Mouse (Mus musculus) gastrocnemius, postnatal 10 days (tissue): ENCODE results near the gene Dcps. TPM values are rescaled to one million over a fixed set of nuclear protein-coding genes. Genes with fewer than 3 reads are reported as not detected.
A peak's percentile ranks its signal among the peaks of the same experiment; 100 is the strongest.
"Not testable (repeated sequence)": the region's sequence is repeated elsewhere in the genome, so short reads cannot be mapped to it uniquely, and the experiment has no call there.

ENCODE experiments used
- DNase-seq: peaks from one replicate; pipeline ENCODE4 v3.0.0; 2021; ENCODE audit warnings: mixed read lengths
- total RNA-seq, 2 experiments: library from RNA; stranded (reverse); gene quantifications; 2 replicates each; pipeline ENCODE4 v1.2.3; 2021

Dcps gene
- total RNA-seq, 2 experiments from 2014 or later: 11.2 TPM

DNA sequence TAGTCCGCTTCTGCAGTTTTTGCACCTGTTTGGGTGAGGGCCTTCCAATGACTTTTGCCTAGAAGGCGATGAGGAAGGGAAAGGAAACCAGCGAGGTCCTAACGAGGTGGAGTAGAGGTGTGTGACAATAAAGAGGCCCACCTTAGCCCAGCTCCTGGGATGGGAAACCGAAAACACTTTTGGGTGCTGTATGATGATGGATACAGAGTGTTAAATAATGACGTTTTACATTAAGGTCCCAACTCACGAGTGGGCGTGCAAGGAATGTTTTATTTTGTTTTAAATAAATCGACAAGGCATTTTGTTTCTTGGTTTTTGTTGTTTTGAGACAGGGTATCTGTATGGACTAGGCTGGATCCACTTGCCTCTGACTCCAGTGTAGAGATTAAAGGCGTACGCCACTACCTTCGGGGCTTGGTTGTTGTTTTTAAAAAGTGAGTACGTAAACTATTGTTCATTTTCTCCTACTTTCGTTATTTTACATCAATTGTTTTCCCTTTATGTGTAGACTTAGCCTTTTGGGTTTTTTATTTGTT lies 331 bp upstream of the Dcps start:
- no peak for DNase-seq

DNA sequence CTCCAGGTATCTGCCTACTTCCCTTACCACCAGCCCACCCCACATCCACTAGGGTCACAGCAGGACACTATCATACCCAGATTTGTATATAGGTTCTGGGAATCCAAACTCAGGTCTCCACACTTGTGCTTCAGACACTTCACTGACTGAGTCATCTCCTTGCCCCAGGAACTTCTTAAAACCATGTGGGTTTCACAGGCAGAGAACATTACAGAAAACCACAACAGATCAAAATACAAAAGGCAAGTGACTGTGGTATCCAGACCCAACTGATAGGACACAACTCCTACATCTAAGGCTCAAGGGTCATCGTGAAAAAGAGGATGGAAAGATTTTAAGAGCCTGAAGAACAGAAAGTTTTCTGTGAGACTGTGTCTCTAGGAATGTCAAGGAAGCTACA lies 2.5 kb downstream of the Dcps start:
- no peak for DNase-seq

DNA sequence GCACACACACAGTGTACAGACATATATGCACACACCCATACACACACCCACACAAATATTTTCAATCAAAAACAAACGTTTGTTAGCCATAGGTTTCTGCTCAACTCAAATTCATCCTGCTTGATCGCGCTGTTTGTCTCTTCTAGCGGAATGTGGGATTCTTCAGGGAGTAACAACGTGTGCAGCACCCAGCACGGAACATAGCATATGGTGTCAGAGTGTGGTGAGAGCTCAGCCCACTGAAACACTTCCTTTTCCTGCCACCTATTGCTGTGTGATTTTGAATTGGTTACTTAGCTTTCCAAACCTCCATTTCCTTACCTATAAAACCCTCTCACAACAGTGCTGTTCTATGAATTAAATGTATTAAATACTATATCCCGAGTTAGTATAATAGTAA lies 5.8 kb downstream of the Dcps start:
- DNase-seq: no peak

DNA sequence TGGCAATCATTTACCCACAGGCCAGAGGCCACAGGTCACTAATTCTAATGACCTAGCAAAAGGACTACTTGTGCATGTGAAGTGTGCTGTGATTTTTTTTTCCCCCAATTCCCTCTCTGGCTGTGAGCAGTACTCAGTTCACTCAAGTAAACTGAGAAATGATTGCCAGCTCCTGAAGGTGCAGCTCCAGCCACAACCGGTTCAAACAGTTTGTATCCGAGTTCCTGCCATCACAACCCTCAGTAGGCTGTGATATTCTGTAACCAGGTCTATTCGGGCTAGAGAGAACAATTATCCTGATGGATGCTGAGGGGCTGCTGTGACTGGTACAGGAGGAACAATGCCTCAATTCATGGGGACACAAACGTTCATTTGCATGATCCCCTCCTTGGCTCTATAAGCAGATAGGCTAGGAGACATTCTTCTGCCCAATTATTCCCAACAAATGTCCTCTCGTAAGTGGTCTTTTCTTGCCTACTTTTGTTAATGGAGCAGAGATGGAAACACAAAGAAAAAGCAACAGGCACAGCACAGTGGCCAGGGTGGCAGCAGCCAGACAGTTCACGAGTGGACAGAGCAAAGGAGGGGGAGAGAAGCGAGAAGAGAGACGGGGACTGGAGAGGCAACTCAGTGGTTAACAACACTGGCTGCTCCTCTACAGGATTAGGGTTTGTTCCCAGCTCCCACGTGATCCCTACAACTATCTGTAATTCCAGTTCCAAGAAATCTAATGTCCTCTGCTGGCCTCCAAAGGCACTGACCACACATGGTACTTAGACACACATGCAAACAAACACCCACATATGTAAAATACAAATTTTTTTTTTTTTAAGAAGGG lies 8.8 kb downstream of the Dcps start:
- no peak for DNase-seq

DNA sequence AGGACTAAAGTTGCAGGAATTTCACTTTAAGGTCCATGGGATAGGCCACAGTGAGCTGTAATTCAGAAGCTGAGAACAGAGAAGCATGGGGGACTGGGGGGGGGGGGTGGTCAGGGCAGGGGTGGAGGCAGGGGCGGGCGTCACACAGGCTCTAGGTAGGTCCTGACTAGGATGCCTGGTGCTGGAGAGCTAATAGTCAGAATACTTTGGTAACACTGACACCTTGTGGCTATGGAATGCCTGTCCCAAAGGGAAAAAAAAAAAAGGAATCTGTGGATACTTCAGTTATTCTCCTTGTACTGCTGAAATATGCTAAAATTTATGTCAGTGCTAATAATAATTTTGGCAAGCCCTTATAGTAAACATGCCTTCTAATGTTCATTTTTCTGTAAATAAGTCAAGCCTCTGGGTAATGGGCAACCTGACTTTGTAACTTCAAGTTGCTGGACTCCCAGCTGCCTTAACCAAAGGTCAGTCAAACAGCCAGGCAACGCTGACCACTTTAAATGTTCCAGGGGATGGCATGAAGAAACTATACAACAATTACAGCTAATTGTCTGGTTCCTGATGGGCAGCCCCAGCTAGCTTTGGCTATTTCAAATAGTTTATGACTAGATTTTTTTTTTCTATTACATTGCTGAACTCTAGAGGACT lies 9.6 kb downstream of the Dcps start:
- no peak for DNase-seq

DNA sequence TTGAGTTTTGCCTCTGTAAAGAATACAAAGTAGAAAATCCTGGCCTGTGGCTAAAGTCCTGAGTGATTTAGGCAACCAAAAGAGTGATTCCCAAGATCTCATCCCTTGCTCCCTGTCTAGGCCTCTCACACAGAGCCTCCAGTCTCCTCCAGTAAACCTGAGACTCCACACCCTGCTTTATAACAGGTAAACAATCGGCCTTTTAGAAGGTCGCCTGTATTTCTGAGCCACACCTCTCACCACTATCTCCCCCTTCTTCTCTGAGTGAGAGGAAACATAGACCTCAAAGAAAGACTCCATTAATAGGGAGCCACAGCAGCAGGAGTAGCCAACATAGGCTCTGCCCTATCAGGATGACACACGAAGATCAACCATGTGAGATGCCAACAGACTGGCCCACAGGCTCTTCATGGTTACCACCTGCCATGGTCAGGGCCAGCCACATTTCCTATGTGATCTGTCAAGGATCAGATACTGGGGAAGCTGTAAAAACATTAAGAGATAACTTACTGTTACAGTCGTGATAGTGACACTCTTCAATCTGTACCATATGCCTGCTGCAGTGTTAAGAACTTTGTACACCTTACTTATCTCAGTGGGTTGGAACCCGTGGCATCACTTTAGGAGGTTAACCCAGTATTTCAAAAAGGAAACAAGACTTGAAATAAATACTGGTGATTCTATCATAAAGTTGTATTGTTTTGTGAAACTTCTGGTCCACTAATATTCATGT lies 11.6 kb downstream of the Dcps start:
- DNase-seq: no peak

DNA sequence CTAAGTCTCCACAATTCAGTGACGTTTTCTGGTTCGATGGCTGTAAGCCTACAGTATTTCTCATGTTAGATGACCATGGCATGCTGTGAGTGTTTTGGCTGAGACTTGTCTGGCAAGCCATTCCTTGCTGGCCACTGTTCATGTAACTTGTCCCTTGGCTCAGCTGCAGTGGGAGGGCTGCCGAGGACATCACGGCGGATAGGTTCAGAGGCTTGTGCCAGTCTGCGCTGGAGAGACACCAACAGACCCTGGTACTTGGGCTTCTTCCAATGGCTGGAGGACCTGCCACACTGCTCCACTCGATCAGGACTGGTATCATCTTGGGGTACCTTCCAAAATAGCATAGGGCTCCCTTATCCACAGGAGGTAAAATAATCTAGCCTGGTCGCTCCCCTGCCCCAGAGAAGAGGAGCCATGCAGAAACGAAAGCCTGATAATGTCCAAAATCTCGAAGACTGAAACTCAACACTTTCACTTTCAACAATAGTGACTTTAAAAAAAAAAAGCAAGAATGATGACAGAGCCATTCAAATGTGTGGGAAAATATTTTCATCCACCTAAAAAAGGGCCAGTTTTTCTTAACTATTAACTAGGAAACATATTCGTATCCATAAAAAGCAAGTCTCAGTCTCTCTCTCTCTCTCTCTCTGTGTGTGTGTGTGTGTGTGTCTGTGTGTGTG lies 12.7 kb downstream of the Dcps start:
- peak; percentile 67 for DNase-seq

DNA sequence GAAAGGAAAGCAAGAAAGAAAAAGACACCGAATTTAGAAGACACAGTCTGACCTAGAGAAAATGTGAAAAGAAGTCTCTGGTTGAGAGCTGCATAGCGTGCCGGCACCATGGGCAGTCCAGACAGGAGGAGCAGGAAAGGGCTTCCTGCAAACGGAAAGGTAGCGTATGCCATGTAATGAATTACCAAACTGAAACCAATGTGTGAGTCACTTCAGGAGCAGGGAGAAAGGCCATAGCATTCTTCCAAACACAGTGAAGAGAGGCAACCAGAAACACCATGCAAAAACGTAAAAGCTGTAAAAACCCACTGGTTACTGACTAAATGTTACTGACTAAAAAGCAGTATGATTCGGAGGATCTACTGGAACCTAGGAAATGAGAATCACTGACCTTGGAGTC lies 14.1 kb downstream of the Dcps start:
- no peak for DNase-seq

DNA sequence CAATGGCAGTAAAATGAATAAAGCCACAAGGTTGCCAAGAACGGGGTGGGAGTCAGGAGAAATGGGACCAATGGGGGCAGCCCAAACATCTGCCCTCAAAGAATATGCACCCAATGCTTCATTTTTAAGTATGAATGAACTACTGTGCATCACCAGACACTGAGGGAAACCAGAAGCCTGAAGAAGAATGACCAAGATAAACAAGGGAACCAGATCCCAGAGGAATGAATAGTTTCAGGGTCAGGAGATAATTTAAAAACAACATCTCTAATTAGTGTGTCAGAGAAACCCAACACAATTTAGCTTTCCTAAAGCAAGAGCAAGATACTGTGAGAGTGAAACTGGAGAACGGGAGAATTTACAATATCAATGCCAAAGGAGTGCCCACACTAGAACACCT lies 15.2 kb downstream of the Dcps start:
- no peak for DNase-seq

DNA sequence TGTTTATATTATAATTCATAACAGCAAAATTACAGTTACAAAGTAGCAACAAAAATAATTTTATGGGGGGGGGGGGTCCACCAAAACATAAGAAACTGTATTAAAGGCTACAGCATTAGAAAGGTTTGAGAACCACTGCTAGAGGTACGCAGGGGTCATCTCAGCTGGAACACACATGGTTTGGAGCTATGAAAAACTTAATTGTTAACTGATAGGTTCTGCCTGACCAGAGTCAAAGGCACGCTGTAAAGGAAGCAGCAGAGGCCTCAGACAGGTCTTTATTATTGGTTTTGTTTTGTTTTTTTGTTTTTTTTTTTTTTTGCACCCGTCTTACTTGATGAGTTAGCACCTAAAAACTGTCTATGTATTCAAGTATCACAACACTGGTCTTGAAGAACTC lies 17.4 kb downstream of the Dcps start:
- no peak for DNase-seq

DNA sequence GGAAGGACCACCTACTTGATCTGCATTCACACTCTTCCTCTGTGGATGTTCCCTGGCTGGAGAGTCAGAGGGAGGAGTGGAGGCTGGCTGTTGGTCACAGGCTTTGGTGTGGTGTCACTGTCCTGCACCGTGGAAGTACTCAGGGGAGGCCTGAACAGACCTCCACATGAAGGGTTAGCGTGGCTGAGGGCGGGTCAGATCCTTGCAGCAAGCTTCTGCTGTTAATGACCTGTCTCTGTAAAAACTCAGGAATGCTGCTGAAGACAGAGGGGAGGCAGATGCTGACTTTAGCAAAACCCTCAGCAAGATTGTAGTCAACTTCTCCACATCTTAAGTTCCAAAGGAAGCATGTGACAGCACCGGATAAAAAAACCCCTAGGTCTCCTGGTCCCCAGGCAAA lies 19.0 kb downstream of the Dcps start:
- no peak for DNase-seq

DNA sequence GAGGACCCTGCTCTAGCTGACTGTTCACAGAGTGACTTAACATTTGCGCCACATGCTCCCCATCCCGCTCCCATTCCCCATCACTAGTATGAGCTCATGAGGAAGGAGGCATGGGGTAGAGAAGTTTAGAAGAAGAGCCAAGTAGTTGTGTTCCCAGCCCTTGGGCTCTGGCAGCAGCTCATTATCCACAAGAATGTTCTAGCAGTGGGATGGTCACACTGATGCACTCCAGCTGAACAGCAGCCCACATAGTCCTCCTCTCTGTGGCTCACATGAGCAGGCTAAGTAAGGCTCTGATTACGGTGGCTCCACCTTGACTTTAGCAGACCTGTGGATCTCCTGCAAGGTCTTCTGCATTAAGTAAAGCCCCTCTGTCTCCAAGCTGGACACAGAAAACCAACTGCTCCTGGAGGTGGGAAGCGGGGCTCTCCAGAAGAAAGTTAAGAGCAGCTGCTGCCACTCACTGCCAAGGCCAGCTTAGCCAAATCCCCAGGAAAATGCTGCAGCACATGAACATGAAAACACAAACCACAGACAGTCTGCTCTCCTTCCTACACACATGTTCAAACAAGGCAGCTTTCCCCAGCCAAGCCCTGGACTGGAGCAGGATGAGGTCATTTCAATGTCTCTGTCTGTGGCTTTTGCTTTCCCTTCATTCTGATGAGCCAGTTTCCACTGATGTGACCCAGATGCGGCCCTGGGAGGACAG lies 19.7 kb downstream of the Dcps start:
- DNase-seq: peak; percentile 35

DNA sequence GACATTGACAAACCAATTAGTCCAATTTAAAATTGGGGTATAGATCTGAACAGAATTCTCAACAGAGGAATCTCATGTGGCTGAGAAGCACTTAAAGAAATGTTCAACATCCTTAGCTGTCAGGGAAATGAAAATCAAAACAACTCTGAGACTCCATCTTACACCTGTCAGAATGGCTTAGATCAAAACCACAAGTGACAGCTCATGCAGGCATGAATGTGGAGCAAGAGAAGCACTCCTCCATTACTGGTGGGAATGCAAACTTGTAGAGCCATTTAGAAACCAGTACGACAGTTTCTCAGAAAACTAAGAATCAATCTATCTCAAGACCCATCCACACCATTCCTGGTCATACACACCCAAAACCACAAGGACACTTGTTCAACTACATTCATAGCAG lies 22.9 kb downstream of the Dcps start:
- DNase-seq: no peak

DNA sequence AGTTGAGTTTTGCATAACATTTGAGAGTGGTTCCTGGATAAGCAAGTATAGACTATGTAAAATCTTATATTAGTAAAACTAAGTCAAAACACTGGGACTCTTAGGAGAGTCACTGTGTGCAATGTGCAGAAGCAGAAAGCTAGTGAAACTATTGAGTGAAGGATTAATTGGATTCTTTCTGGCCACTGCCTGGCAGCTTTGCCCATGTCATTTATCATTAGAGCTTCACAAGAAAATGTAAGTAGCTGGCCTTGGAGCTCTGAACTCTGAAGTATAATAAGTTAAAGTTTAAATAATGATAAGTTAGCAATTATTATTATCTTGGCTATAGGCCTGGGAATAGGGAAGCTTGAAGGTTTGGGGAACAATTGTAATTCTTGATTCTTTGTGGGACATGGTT lies 27.0 kb downstream of the Dcps start:
- DNase-seq: not testable (repeated sequence)

DNA sequence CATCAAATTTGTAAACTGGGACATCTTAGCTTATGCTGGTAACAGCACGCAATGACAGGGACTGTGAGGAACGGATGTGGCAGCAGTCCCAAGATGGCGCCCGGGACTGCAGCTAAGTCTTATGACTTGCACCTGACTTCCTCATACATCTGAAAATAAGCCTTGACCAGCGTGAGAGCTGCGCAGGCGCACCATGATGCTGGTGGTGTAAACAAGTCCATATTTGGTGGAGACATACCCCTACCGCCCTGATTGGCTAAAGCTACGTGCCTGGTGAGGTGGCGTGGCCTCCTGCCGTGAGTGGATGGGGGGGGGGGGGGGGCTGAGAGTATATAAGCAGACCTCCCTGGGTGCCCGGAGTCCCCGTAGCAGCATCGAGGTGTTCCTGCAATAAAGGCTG lies 28.6 kb downstream of the Dcps start:
- DNase-seq: not testable (repeated sequence)

DNA sequence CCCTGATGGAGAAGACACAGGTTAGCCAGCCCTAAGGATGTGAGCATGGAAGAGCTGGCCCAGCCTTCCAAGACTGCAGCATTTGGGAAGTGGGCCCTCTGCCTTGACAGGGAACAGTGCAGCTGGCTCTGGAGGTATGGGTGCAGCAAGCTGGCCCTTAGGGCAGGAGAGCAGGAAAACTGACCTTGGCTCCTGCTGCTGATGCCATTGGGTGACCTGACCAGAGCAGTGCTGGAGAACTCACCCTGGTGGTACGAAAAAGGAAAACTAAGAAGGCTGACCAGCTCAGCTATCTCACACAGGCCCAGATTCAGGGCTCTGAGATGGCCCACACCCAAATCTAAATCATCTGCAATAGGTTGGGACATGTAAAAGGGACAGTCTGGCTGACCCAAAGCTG lies 30.0 kb downstream of the Dcps start:
- no peak for DNase-seq

DNA sequence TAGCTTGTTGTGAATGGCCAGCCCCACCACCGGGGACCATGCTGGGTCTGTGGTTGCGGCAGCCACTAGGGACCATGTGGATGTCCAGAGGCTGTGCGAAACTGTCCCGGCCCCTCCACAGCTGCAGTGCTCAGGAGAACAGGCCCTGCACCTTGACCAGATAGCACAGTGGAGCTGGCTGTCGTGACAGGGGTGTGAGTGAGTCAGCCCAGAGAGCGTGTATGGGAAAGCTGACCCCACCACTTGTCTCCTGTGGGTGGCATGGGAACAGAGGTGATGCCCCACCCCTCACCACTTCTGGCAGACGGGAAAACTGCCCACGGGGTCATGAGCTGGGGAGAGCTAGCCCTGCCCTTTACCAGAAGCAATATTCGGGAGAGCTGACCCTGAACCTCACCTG lies 30.7 kb downstream of the Dcps start:
- no peak for DNase-seq

DNA sequence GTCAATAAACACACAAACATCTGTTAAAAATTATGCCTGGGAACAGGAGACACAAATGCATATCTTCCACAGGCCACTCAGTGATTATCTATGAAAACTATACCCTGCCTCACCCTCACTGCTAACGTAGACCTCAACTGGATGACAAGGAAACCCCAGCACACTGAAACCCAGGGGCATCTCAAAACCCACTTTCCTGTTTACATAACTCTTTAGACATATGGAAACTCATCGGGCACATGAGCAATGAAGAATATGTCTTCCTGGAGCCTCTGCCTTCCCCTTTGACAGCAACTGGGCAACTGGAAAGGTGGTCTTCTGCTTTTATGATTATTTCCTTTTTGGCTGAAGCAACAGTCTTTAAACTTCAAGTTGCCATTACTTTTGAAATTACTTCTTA lies 33.6 kb downstream of the Dcps start:
- no peak for DNase-seq

DNA sequence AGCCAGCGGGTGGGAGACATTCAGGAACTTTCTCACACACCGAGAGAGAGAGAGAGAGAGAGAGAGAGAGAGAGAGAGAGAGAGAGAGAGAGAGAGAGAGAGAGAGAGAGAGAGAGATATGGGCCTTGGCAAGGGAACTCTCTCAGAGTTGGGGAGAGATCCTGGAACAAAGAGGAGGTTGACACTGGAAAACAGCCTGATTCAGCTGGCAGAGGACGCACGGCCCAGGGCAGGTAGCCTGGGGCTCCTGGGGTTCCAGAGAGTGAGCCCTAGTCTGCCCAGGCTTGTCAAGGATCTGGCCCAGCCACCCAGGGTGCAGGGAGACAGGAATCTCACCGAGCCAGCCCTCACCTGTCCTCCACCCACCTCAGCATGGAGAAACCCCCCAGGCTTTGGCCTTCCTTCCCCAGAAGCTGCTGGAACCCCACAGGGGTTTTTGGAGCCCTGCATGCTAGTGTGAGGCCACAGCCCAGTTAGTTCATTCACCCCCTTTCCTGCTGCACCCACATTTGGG lies 36.6 kb downstream of the Dcps start:
- no peak for DNase-seq

DNA sequence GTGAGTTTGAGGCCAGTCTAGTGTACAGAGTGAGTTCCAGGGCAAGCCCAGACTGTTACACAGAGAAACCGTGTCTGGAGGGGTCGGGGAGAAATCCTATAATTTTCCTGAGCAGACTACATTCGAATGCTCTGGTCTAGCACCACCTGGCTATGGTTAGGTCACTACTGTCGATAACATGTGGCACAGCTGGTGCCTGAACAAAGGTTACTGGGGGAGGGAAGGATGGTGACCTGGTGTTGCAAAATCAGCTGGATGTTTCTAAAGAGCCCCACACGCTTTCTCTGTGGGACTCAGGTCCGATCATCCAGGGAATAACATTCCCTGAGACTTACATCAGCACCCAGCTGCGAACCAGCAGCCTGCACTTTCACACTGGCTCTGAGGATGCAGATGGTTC lies 37.8 kb downstream of the Dcps start:
- DNase-seq: no peak

DNA sequence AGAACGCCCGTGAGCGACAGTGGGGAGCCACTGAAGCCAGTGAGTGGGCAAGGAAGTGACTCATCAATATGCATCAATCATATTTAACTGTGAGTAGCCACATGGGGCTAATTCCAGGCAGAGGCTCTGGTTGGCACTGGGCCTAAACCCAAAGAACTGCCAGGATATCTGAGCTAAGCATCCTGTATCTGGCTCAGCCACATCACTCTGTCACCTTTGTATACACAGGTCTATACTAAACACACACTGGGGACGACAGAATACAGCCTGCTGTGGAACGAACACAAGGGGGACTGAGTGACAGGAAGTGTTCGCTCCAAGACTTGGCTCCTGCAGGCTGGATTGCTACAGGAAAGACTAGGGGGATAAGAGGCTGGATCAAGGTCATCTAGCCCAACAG lies 40.3 kb downstream of the Dcps start:
- DNase-seq: no peak
